Mouse (Mus musculus) heart, embryonic 14.5 days (tissue): Measurements from ENCODE around the gene Ranbp3l. TPM values are rescaled to one million over a fixed set of nuclear protein-coding genes. Genes with fewer than 3 reads are reported as not detected.

Experiments used
- ATAC-seq: fragments of 200-750 bp; cut with Nextera tagmentation; 2 replicates; pipeline ENCODE4 v1.8.0; 2017; ENCODE audit warnings: low read depth, moderate TSS enrichment; ENCODE audit not compliant: insufficient number of reproducible peaks, insufficient read depth, low FRiP score
- H3K27ac ChIP-seq, 2 experiments: fragments of 200-500 bp in 1 of 2; fragments of 300-500 bp in 1 of 2; sonication (generic) in 1 of 2; replicated peaks in 1 of 2; 2 replicates each; pipeline ENCODE4 v1.5.1; 2012 to 2014; ENCODE audit warnings: low read depth in 2 of 2, low read length in 2 of 2, control low read depth in 1 of 2, mild to moderate bottlenecking in 1 of 2, mixed read lengths in 1 of 2; ENCODE audit not compliant: control insufficient read depth in 1 of 2, insufficient read depth in 1 of 2
- H3K27me3 ChIP-seq: fragments of 300-500 bp; sonication (generic); 2 replicates; pipeline ENCODE4 v1.6.1; 2014; ENCODE audit warnings: mild to moderate bottlenecking, low read length, control low read depth; ENCODE audit not compliant: control insufficient read depth, insufficient read depth
- H3K36me3 ChIP-seq: fragments of 300-500 bp; sonication (generic); 2 replicates; pipeline ENCODE4 v1.6.1; 2014; ENCODE audit warnings: mild to moderate bottlenecking, control low read depth, low read length, mixed read lengths; ENCODE audit not compliant: control insufficient read depth, insufficient read depth
- H3K4me1 ChIP-seq, 2 experiments: fragments of 200-500 bp in 1 of 2; fragments of 300-500 bp in 1 of 2; sonication (generic) in 1 of 2; 2 replicates each; pipeline ENCODE4 v1.6.1; 2012 to 2014; ENCODE audit warnings: low read length in 2 of 2, control low read depth in 1 of 2, mixed read lengths in 1 of 2; ENCODE audit not compliant: control insufficient read depth in 2 of 2, insufficient read depth in 2 of 2
- H3K4me2 ChIP-seq: fragments of 300-500 bp; sonication (generic); 2 replicates; pipeline ENCODE4 v1.6.1; 2014; ENCODE audit warnings: mild to moderate bottlenecking, low read length
- H3K4me3 ChIP-seq, 2 experiments: fragments of 200-500 bp in 1 of 2; fragments of 300-500 bp in 1 of 2; sonication (generic) in 1 of 2; 2 replicates each; pipeline ENCODE4 v1.5.1; 2012 to 2014; ENCODE audit warnings: low read length in 2 of 2, mild to moderate bottlenecking in 2 of 2, control low read depth in 1 of 2, low read depth in 1 of 2, moderate library complexity in 1 of 2; ENCODE audit not compliant: control insufficient read depth in 1 of 2, insufficient read depth in 1 of 2
- H3K9ac ChIP-seq: fragments of 300-500 bp; sonication (generic); 2 replicates; pipeline ENCODE4 v1.6.1; 2014; ENCODE audit warnings: mild to moderate bottlenecking, low read length
- H3K9me3 ChIP-seq: fragments of 300-500 bp; sonication (generic); 2 replicates; pipeline ENCODE4 v1.6.1; 2016; ENCODE audit warnings: low read length, control low read depth; ENCODE audit not compliant: control insufficient read depth
- WGBS: fragments of 180-500 bp; shearing (Covaris S2); extraction: QIAGEN DNeasy Blood & Tissue Kit; methylation state at CpG from one replicate; pipeline ENCODE4 v1.1.7; 2014; 5-methylcytosine and 5-hydroxymethylcytosine counted together
- polyA plus RNA-seq: library from polyadenylated mRNA; unstranded; fragments of >200 nt; fragmentation: Nextera tagmentation; extraction: Ambion mirVana; gene quantifications from 2 replicates; pipeline ENCODE4 v1.2.1, GENCODE M21; 2014

Gene Ranbp3l
- polyA plus RNA-seq, 1 experiment from 2014 or later = 0.24 TPM

- H3K4me2 ChIP-seq = no peak overlapping the region
Observed at GRCm38 (mm10) chr15:9100446-9101077, 132.8 kb downstream of the Ranbp3l start.

GRCm38 (mm10) chr15:9106303-9107074, 138.7 kb downstream of the Ranbp3l start:
- Histone ChIP-seq H3K27me3 (no peaks in the 10 kb centered on the region), H3K4me3 (no peak overlapping the region), H3K9me3 (no peaks in the 10 kb centered on the region), H3K4me2 (no peak overlapping the region), H3K4me1 (no peaks in the 10 kb centered on the region), H3K27ac (no peak overlapping the region), H3K36me3 (peaks cover 88% of the 10 kb centered on the region), H3K9ac (no peak overlapping the region)
- ATAC-seq = no peak
- 84% methylated on average over 13 of the region's 13 CpGs for WGBS

More at GRCm38 (mm10) chr15:9100446-9101077, 132.8 kb downstream of the Ranbp3l start:
- no peak overlapping the region for H3K4me3 ChIP-seq
- no peaks in the 10 kb centered on the region for H3K9me3 ChIP-seq
- 93% methylated on average over 10 of the region's 10 CpGs for WGBS
- no peaks in the 10 kb centered on the region for H3K27me3 ChIP-seq
- peaks cover 4 to 10% of the 10 kb centered on the region in 2 experiments; a peak in 2 of 4 replicates for H3K4me1 ChIP-seq
- H3K36me3 ChIP-seq = peaks cover 92% of the 10 kb centered on the region
- ATAC-seq = no peak
- H3K27ac ChIP-seq = no peak overlapping the region
- no peak overlapping the region for H3K9ac ChIP-seq

DNA sequence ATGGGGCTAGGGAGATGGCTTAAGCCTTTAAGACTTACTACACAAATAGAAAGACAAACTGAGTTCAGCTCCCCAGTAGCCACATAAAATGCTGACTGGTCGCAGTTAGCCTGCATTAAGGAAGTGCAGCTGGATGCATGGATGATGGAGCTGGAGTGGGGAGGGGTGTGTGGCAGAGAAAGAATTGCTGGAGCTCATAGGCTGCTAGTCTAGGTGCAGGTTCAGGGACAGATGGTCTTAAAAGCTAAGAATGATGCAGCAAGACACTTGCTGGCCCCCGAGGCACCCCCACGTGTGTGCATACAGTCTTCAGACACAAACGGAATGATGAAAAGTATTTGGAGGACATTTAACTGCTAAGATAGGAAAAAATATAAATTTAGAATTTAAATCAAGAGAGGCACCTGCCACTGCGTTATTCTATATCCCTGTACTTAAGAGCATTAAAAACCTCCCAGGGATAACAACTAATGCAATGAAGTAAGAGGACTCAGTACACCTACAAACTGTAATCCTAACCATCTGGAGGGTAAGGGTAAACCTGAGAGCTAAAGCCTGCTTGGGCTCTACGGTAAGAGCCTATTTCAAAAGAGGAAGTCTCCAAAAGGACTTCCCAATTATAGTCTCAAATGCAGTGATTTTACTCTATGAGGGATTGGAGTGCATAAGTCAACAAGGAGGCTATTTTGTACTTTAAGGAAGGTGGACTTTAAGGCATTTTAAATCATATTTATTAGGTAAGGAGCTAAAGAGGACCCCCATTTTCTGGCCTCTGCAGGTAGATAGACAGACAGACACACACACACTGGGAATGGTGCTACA, 143.0 kb downstream of the Ranbp3l start:
- H3K4me2 ChIP-seq = no peak overlapping the region
- H3K27ac ChIP-seq = no peak overlapping the region
- H3K9me3 ChIP-seq = no peaks in the 10 kb centered on the region
- no peak overlapping the region for H3K9ac ChIP-seq
- peaks cover 88% of the 10 kb centered on the region for H3K36me3 ChIP-seq
- H3K4me3 ChIP-seq = no peak overlapping the region
- ATAC-seq = no peak
- no peaks in the 10 kb centered on the region; a peak in 1 of 4 replicates for H3K4me1 ChIP-seq
- WGBS = 83% methylated on average over 6 of the region's 6 CpGs
- H3K27me3 ChIP-seq = no peaks in the 10 kb centered on the region

DNA sequence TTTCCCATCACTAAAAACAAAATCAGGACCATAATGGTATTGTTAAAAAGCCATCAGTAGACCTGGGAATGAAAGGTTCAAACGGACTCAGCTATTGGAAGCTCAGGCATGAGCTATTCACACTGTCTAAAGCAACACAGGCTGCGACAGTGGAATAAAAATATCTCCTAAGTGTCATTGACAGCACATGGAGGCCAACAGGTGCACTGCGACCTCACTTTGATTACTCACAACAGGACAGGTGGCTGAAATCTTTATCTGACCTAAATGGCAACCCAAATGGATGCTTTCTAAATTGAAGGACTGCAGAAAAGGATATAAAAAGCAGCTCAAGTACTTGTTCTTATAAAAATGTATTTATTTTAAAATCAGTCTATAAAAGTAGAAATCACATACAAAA, 143.9 kb downstream of the Ranbp3l start:
- no peak overlapping the region for H3K27ac ChIP-seq
- H3K4me3 ChIP-seq = no peak overlapping the region
- no peak for ATAC-seq
- H3K9me3 ChIP-seq = no peaks in the 10 kb centered on the region
- no peaks in the 10 kb centered on the region for H3K27me3 ChIP-seq
- H3K4me2 ChIP-seq = no peak overlapping the region
- no peaks in the 10 kb centered on the region; a peak in 1 of 4 replicates for H3K4me1 ChIP-seq
- no peak overlapping the region for H3K9ac ChIP-seq
- WGBS = 55% methylated on average over 3 of the region's 3 CpGs
- H3K36me3 ChIP-seq = peaks cover 88% of the 10 kb centered on the region

DNA sequence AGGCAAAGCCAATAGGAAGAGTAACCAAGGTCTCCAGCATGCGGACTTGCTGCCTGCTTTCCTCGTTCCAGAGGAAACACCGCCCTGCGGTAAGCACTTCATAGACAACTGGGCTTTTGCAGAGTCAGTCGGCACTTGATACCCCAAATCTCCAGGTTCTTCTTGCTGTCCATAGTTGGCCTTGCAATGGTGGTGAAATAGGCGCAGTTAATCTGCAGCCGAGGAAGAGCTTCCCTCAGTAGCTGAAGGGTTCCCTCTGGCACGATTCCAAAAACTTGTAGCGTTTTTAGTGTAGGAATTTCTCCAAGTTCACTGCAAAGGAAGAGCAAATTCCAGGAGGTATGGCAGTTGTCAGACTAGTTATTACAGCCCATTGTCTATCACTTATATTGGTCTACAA, 145.8 kb downstream of the Ranbp3l start:
- no peak overlapping the region for H3K9ac ChIP-seq
- H3K36me3 ChIP-seq = peaks cover 90% of the 10 kb centered on the region
- no peaks in the 10 kb centered on the region for H3K27me3 ChIP-seq
- ATAC-seq = no peak
- H3K4me2 ChIP-seq = no peak overlapping the region
- no peaks in the 10 kb centered on the region; a peak in 1 of 4 replicates for H3K4me1 ChIP-seq
- H3K4me3 ChIP-seq = no peak overlapping the region
- no peaks in the 10 kb centered on the region for H3K9me3 ChIP-seq
- 60% methylated on average over 9 of the region's 9 CpGs for WGBS
- no peak overlapping the region for H3K27ac ChIP-seq

- H3K4me2 ChIP-seq = no peak overlapping the region
- ATAC-seq = no peak
- no peak overlapping the region for H3K9ac ChIP-seq
- H3K36me3 ChIP-seq = peaks cover 91% of the 10 kb centered on the region
- WGBS = 85% methylated on average over 4 of the region's 4 CpGs
- no peaks in the 10 kb centered on the region for H3K9me3 ChIP-seq
- H3K4me3 ChIP-seq = no peak overlapping the region
- H3K27me3 ChIP-seq = no peaks in the 10 kb centered on the region
- H3K27ac ChIP-seq = no peak overlapping the region
- H3K4me1 ChIP-seq = no peaks in the 10 kb centered on the region; a peak in 1 of 4 replicates
Observed at GRCm38 (mm10) chr15:9114131-9114530, 146.4 kb downstream of the Ranbp3l start.

- H3K27me3 ChIP-seq = no peaks in the 10 kb centered on the region
- no peaks in the 10 kb centered on the region; a peak in 1 of 4 replicates for H3K4me1 ChIP-seq
- no peak overlapping the region for H3K4me3 ChIP-seq
- WGBS = 65% methylated on average over 5 of the region's 5 CpGs
- no peak for ATAC-seq
- no peak overlapping the region for H3K4me2 ChIP-seq
- peaks cover 92% of the 10 kb centered on the region for H3K36me3 ChIP-seq
- H3K9me3 ChIP-seq = no peaks in the 10 kb centered on the region
- H3K9ac ChIP-seq = no peak overlapping the region
- H3K27ac ChIP-seq = no peak overlapping the region
Observed at GRCm38 (mm10) chr15:9114599-9114998, 146.8 kb downstream of the Ranbp3l start.
